Mouse (Mus musculus): ENCODE results near the gene St3gal6.

GRCm38 (mm10) chr16:58474875-58475274 is 49.2 kb downstream of the St3gal6 start:
- no peak for TF ChIP-seq CTCF (IDR thresholded peaks at IDR 0.05; ENCODE audit: low read depth)
- no peak for TF ChIP-seq EP300 (IDR thresholded peaks at IDR 0.05; ENCODE audit: low read depth)
